Mouse (Mus musculus): ENCODE data around the gene Wfdc16.
A peak's percentile ranks its signal among the peaks of the same experiment; 100 is the strongest.
"Not testable (repeated sequence)": the region's sequence is repeated elsewhere in the genome, so short reads cannot be mapped to it uniquely, and the experiment has no call there.

Gene Wfdc16

DNA sequence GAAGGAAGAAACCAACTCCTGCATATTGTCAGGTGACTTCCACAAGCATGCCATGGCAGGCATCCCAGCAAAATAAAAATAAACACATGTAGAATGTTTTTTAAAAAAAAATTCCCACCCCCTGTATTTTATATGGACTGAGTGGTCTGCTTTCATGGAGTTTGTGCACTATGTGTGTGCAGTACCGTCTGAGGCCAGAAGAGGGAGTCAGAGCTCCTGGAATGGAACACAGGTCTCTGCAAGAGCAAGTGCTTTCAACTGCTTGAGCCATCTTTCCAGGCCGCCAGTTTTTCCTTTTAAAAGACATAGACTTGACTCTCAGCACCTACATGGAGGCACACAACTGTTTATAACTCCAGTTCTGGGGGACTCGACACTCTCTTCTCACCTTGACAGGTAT is 35.1 kb downstream of the Wfdc16 start:
- DNase-seq (ENCODE audit: extremely low spot score, low spot score) = no peak

DNA sequence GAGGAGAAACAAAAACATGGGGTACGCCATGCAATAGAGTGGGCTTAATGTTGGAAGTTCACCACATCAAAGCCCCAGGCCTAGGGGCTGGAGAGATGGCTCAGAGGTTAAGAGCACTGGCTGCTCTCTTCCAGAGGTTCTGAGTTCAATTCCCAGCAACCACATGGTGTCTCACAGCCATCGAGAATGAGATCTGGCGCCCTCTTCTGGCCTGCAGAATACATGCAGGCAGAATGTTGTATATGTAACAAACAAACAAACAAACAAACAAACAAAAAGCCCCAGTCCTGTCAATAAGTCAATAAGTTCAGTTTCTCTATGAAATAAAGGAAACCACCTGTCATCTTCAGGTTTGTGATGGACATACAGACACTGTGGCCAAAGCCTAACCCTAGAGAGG is 38.4 kb downstream of the Wfdc16 start:
- no peak for DNase-seq (ENCODE audit: extremely low spot score, low spot score)

DNA sequence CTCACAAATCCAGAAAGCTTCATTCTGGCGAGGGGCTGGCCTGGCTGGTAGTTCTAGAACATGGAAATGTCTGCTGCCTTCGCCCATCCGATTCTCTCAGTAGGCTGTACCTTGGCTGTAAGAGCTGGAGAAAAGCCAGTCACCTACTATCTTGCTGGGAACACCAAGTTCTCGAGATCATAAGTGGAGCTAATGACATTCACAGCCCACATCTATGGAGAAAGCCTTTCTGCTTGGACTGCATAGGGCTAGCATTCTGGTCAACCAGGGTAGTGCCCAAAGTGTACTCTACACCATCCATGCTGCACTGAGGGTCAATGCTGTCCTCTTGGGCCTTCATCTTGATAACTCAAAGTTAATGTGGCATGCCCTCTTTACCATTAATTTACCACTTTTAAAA is 45.1 kb downstream of the Wfdc16 start, which contains the start of gene Eppin:
TSS of gene Eppin (minus strand) at position 101 of the 400 bp plus-strand sequence.
- no peak for DNase-seq (ENCODE audit: extremely low spot score, low spot score)

DNA sequence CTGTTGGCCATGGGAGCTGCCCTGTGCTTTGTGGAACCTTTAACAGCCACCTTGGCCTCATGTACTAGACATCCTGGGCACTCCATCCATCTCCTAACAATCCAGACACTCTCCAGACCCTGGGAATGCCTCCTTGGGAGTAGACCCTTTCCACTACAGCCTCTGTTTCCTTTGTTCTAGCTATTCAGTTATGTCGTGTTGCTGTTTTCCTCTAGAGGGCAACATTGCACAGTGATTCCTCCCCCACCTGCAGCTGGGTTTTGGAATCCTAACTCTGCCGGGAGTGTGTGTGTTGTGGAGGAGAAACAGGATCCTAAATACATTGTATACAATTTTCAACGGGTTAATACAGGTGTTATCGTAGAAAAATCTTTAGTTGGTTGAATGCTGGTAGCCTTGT is 46.6 kb downstream of the Wfdc16 start:
- peak; percentile 28 for DNase-seq (ENCODE audit: extremely low spot score, low spot score)

DNA sequence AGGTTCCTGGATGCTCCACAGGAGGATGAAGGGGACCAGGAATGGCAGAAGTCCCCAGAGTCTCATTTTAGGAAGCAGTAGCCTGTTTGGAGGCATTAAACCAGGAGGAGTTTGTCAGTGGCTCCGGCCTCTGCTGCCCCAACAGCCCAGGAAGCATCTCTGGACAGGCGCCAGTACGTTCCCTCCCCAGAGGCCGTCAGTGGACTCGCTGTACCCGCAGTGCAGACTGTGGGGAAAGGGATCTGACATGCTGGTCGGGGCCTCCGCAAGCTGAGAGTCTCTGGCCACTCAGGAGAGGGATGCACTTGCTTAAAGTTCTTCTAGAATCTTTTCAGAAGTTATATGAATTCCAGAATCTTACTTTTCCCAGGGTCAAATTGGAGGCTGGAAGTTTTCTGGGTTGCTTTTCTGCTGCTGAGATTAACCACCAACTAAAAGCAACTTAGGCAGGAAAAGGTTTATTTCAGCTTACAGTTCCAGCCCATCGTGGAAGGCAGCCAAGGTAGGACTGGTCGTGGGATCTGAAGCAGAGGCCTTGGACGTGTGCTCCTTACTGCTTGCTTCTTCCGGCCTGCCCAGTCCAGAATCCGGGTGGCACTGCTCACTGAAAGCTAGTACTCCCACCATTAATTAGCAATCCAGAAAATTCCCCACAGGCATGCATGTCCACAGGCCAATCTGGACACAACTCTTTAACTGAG is 53.4 kb downstream of the Wfdc16 start, which contains the start of gene Wfdc6a:
TSS of gene Wfdc6a (minus strand) at position 423 of the 701 bp plus-strand sequence.
- DNase-seq (ENCODE audit: extremely low spot score, low spot score) = not testable (repeated sequence)

All from neural tube, embryonic 10.5 days (tissue).